Mouse (Mus musculus) lung, embryonic 15.5 days (tissue): ENCODE measurements around the gene Gramd1c. TPM values are rescaled to one million over a fixed set of nuclear protein-coding genes. Genes with fewer than 3 reads are reported as not detected.

Experiments used
- ATAC-seq: fragments of 200-750 bp; cut with Nextera tagmentation; 2 replicates; pipeline ENCODE4 v1.8.0; 2017; ENCODE audit warnings: moderate number of reproducible peaks, borderline replicate concordance; ENCODE audit not compliant: low FRiP score, low TSS enrichment; ENCODE audit errors: extremely low read depth
- H3K27ac ChIP-seq: fragments of 300-500 bp; sonication (generic); 2 replicates; pipeline ENCODE4 v1.5.1; 2015; ENCODE audit warnings: moderate library complexity, mild to moderate bottlenecking, inconsistent platforms
- H3K27me3 ChIP-seq: fragments of 300-500 bp; sonication (generic); 2 replicates; pipeline ENCODE4 v1.6.1; 2015; ENCODE audit warnings: inconsistent platforms
- H3K36me3 ChIP-seq: fragments of 300-500 bp; sonication (generic); 2 replicates; pipeline ENCODE4 v1.6.1; 2015; ENCODE audit warnings: inconsistent platforms
- H3K4me1 ChIP-seq: fragments of 300-500 bp; sonication (generic); 2 replicates; pipeline ENCODE4 v1.6.1; 2015; ENCODE audit warnings: inconsistent platforms
- H3K4me2 ChIP-seq: fragments of 300-500 bp; sonication (generic); 2 replicates; pipeline ENCODE4 v1.6.1; 2015; ENCODE audit warnings: inconsistent platforms, mild to moderate bottlenecking, moderate library complexity
- H3K4me3 ChIP-seq: fragments of 300-500 bp; sonication (generic); 2 replicates; pipeline ENCODE4 v1.5.1; 2015; ENCODE audit warnings: mild to moderate bottlenecking, inconsistent platforms
- H3K9ac ChIP-seq: fragments of 300-500 bp; sonication (generic); 2 replicates; pipeline ENCODE4 v1.6.1; 2015; ENCODE audit warnings: inconsistent platforms
- H3K9me3 ChIP-seq: fragments of 300-500 bp; sonication (generic); 2 replicates; pipeline ENCODE4 v1.6.1; 2016; ENCODE audit warnings: inconsistent platforms
- WGBS: fragments of 180-500 bp; shearing (Covaris S2); methylation state at CpG from one replicate; pipeline ENCODE4 v1.1.7; 2015; 5-methylcytosine and 5-hydroxymethylcytosine counted together
- polyA plus RNA-seq: library from polyadenylated mRNA; unstranded; fragments of >200 nt; fragmentation: Nextera tagmentation; extraction: Ambion mirVana; gene quantifications from 2 replicates; pipeline ENCODE4 v1.2.1, GENCODE M21; 2015

The Gramd1c gene
- polyA plus RNA-seq, 1 experiment from 2014 or later, result 7.0 TPM

DNA sequence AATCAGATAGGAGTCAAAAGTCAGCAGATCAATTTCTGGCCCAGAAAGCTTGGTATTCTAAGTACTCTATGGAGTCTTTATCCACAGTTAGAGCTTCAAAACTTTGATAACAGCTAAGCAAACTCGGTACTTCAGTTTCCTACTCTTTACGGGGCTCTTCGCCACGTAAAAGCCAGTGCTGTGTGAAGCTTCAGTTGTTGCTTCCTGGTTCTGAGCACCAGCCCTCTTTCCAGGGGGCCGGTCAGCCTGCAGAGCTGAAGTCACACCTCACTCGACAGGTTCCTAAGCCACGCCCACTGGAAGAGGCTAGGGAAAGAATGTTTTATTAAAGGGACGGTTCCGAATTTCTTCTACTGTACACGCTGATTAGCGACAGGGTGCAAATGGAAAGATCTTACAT, 47.0 kb downstream of the Gramd1c start:
- H3K9ac ChIP-seq, result 0 out of 2 replicates have a peak overlapping the region, but pooled peaks have one; percentile 19
- peak overlapping the region; percentile 36 for H3K4me3 ChIP-seq
- peaks cover 13% of the 10 kb centered on the region for H3K4me1 ChIP-seq
- H3K9me3 ChIP-seq, result no peaks in the 10 kb centered on the region
- H3K4me2 ChIP-seq, result peak overlapping the region; percentile 50
- no peaks in the 10 kb centered on the region for H3K36me3 ChIP-seq
- peak; percentile 82 for ATAC-seq
- WGBS, result 4% methylated on average over 11 of the region's 11 CpGs
- peak overlapping the region; percentile 24; the same call in 1 of the 2 replicates for H3K27ac ChIP-seq
- no peaks in the 10 kb centered on the region for H3K27me3 ChIP-seq

DNA sequence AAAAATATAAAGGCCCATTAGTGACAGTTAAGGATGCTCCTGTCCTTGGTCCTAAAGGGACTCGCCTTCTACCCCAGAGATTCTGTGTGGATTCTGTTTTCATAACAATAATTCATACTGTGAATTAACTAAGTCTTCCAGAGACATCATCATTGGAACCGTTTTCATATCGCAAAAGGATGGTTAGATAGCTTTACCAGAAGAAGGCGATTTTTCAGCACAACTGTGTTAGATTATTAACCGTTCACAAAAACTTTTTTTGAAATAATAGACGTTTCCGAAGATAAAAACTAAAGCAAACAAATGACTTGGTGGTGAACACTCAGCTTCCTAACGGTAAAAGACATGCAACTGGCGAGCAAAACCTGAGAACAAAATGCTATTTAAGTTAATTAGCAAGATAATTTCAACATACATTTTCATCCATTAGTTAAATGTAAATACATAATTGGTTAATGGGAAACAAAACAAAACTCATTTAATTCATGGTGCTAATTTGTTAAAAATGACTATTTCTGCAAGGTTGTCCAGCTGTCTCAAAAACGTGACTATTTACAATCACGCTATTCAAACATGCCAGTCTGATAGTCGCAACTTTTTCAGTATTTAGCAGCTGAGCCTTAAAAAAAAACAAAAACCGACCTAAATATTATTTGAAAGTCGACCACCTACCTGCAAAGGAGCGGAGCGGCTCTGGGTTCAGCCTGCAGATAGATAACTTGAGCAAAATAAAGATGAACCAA, 47.6 kb downstream of the Gramd1c start:
- Histone ChIP-seq H3K27me3 (no peaks in the 10 kb centered on the region), H3K36me3 (no peaks in the 10 kb centered on the region), H3K4me2 (peak overlapping the region; percentile 50), H3K9ac (0 out of 2 replicates have a peak overlapping the region, but pooled peaks have one; percentile 19), H3K9me3 (no peaks in the 10 kb centered on the region), H3K27ac (peak overlapping the region; percentile 24; the same call in 1 of the 2 replicates), H3K4me3 (peak overlapping the region; percentile 36), H3K4me1 (peaks cover 13% of the 10 kb centered on the region)
- no peak for ATAC-seq
- 38% methylated on average over 16 of the region's 16 CpGs for WGBS

DNA sequence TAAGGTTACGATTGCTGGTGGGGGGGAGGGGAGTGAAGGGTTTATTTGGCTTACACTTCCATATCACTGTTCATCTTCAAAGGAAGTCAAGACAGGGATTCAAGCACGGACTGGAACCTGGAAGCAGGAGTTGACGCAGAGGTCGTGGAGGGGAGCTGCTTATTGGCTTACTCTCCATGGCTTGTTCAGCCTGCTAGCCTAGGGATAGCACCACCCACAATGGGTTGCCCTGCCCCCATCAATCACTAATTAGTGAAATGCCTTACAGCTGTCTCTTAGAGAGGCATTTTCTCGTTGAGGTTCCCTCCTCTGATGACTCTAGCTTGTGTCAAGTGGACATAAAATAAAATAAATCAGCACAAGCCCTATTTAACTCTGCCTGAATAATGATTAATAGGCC, 52.1 kb downstream of the Gramd1c start:
- no peak overlapping the region for H3K27ac ChIP-seq
- WGBS, result 55% methylated on average over 5 of the region's 5 CpGs
- no peak overlapping the region for H3K4me3 ChIP-seq
- H3K9ac ChIP-seq, result no peak overlapping the region
- ATAC-seq, result no peak
- no peaks in the 10 kb centered on the region for H3K9me3 ChIP-seq
- no peaks in the 10 kb centered on the region for H3K27me3 ChIP-seq
- H3K4me2 ChIP-seq, result no peak overlapping the region
- H3K4me1 ChIP-seq, result no peaks in the 10 kb centered on the region
- H3K36me3 ChIP-seq, result no peaks in the 10 kb centered on the region

DNA sequence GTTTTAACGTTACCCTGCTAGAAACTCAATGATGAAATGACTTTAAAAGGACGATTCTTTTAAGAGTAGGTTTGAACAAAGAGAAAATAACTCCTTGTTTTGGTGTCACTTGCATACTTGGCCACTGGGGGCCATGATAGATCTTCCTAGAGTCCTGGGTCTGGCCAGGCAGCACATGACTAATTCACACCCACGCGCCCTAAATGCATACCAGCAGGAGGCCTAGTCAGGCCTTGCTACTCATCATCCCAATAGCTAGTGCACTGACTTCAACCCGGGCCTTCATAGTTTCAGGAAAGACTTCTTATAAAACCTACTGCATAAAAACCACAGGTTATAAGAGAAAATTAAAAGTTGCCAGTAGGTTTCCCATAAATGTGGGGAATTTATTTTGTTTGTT, 61.1 kb downstream of the Gramd1c start:
- Histone ChIP-seq H3K4me3 (no peak overlapping the region), H3K27me3 (no peaks in the 10 kb centered on the region), H3K27ac (no peak overlapping the region), H3K9ac (no peak overlapping the region), H3K9me3 (no peaks in the 10 kb centered on the region), H3K4me1 (no peaks in the 10 kb centered on the region), H3K4me2 (no peak overlapping the region), H3K36me3 (no peaks in the 10 kb centered on the region)
- ATAC-seq, result no peak
- 60% methylated on average over 5 of the region's 5 CpGs for WGBS

DNA sequence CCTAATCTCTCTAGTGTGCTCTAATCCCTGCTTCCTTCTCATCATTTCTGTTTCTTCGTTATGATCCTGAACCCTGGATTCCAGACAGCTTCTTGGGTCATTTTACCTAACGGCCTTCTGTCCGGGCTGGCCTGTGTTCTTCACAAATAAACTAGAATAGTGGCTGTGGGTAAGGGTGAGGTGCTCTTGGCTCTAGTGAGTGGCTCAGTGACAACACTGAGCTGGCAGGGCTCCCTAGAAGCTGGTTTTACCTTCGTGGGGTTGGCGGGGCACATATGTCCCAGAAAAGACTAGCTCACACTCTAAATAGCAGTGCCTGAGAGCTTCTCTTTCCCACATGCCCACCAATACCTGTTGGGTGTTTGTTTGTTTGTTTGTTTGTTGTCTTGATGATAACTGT, 63.6 kb downstream of the Gramd1c start:
- 83% methylated on average over 5 of the region's 5 CpGs for WGBS
- Histone ChIP-seq H3K4me3 (no peak overlapping the region), H3K27me3 (no peaks in the 10 kb centered on the region), H3K9me3 (no peaks in the 10 kb centered on the region), H3K36me3 (no peaks in the 10 kb centered on the region), H3K27ac (no peak overlapping the region), H3K4me1 (no peaks in the 10 kb centered on the region), H3K9ac (no peak overlapping the region), H3K4me2 (no peak overlapping the region)
- ATAC-seq, result no peak

DNA sequence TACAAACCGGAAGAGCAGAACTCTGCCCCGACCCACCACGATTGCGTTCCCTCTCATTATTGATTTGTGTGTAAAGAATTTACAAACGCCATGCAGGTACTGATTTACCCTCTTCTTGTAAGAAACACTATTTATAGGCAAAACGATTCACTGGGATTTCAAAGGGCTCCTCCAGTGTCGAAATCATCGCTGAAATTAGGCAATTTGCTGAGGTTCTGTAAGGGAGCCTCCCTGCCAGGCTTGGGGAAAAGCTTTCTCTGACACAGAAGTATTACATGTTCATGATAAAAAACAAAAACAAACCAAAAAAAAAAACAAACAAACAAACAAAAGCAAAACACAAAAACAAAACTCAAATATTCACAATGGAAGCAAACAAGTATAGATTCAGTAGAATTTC, 64.0 kb downstream of the Gramd1c start:
- H3K4me1 ChIP-seq, result no peaks in the 10 kb centered on the region
- 81% methylated on average over 8 of the region's 8 CpGs for WGBS
- H3K27ac ChIP-seq, result no peak overlapping the region
- no peaks in the 10 kb centered on the region for H3K36me3 ChIP-seq
- no peak overlapping the region for H3K9ac ChIP-seq
- no peaks in the 10 kb centered on the region for H3K27me3 ChIP-seq
- no peak overlapping the region for H3K4me3 ChIP-seq
- H3K9me3 ChIP-seq, result no peaks in the 10 kb centered on the region
- H3K4me2 ChIP-seq, result no peak overlapping the region
- ATAC-seq, result no peak

DNA sequence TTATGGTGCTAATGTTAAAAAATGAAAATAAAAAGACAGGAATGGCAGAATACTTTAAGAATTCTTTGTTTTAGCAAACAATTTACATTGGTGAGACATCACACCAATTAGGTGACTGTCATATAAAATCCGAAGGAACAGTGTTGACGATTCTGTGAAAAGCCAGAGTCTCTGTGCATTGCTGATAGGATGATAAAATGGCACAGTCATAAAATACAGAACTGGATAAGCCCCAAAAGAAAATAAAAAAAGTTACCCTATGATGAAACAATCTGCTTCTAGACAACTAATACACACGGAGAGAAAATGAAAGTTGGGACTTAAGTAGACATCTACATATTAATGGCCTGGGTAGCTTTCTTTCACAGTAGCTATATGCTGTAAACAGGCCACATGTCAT, 68.5 kb downstream of the Gramd1c start:
- Histone ChIP-seq H3K9ac (no peak overlapping the region), H3K27me3 (no peaks in the 10 kb centered on the region), H3K4me2 (no peak overlapping the region), H3K9me3 (no peaks in the 10 kb centered on the region), H3K27ac (no peak overlapping the region), H3K36me3 (no peaks in the 10 kb centered on the region), H3K4me1 (no peaks in the 10 kb centered on the region), H3K4me3 (no peak overlapping the region)
- ATAC-seq, result no peak
- WGBS, result 73% methylated on average over 3 of the region's 3 CpGs

DNA sequence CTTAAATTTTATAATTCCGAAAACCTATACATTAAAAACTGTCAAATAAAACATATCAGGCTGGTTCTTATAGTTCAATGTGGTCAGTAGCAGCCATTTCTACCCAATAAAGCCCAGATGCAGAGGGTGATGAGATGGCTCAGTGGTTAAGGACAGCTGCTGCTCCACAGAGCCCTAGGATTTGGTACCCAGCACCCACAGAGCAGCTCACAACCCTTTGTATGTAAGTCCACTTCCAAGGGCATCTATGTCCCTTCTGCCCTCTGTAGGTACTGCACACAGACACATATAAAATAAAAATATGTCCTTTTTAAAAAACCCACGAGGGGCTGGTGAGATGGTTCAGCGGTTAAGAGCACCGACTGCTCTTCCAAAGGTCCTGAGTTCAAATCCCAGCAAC, 76.8 kb downstream of the Gramd1c start:
- Histone ChIP-seq H3K4me2 (no peak overlapping the region), H3K4me3 (no peak overlapping the region), H3K27ac (no peak overlapping the region), H3K27me3 (no peaks in the 10 kb centered on the region), H3K4me1 (no peaks in the 10 kb centered on the region), H3K9ac (no peak overlapping the region), H3K36me3 (no peaks in the 10 kb centered on the region), H3K9me3 (no peaks in the 10 kb centered on the region)
- 88% methylated on average over 4 of the region's 4 CpGs for WGBS
- ATAC-seq, result no peak

DNA sequence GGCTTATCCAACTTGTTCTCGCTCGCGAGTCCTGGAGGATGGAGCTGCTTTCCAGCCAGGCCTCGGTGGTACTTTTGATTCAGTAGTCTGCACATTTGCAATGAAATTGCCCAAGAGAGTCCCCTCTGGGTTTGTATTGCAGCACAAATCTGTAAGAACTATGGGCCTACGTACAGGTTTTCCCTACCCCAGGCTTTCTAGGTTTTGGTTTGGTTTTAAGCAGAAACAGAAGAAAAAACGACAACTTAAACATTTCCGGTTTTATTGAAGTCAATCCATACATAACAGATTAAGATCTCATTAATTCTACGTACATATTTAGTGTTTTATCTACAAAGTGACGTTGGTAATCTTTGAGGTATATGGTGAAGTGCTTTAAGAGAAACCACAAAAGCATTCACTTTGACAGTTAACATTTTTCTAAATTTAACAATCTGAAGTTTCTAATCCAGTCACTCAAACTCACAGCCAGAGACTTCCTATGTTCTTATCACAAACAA, 83.0 kb downstream of the Gramd1c start:
- 19% methylated on average over 9 of the region's 9 CpGs for WGBS
- H3K4me3 ChIP-seq, result peak overlapping the region; percentile 71

DNA sequence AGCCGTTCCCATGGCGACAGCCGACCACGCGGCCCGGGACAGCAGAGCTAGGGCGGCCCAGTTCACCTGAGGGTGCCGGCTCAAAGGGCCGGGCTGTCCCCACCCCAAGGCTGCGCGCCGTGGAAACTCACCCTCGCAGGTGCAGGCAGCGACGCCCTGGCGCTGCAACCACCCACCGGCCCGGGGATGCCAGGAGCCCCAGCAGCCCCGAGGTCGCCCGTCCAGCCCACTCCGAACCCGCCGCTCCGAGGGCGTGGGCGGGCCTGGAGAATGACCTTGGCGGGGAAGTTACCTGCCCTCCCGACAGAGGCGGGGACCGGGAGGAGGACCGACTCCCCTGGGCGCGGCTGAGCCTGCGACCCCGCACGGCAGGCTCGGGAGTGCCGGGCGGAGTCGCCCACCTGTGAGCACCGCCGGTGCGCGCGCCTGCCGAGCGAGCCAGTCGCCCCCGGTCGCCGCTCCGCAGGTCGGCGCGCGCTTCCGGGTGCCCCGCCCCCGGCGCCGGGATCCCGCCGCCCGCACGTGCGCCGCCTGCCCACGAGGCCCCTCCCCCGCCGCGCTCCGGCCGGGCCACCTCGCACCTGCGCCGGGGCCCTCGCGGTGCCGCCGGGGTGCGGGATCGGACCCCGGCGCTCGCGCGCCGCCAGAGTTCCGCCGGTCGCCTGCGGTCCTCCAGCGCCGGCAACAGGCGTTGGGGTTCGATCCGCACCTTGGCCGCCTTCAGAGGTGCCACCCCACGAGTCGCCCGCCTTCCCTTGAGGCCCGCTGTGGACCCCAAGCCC, 83.6 kb downstream of the Gramd1c start, which contains the start of gene Zdhhc23:
TSS of gene Zdhhc23 (minus strand) at position 464 of the 782 bp plus-strand sequence.
- Histone ChIP-seq H3K27me3 (peaks cover 24% of the 10 kb centered on the region), H3K4me1 (peaks cover 4% of the 10 kb centered on the region; the same call in 1 of the 2 replicates), H3K9ac (peak within 1 kb of the TSS; percentile 50), H3K4me2 (peak within 1 kb of the TSS; percentile 100), H3K36me3 (no peaks in the 10 kb centered on the region), H3K9me3 (no peaks in the 10 kb centered on the region), H3K4me3 (peak within 1 kb of the TSS; percentile 71), H3K27ac (no peak within 1 kb of the TSS)
- ATAC-seq, result peak; percentile 76
- under 1% methylated on average over 60 of the region's 103 CpGs for WGBS

More for the DNA sequence above, 83.0 kb downstream of the Gramd1c start:
- ATAC-seq, result no peak
- no peak overlapping the region for H3K27ac ChIP-seq
- H3K27me3 ChIP-seq, result peaks cover 24% of the 10 kb centered on the region
- H3K4me2 ChIP-seq, result peak overlapping the region; percentile 100
- peak overlapping the region; percentile 50 for H3K9ac ChIP-seq
- H3K4me1 ChIP-seq, result peaks cover 4% of the 10 kb centered on the region; the same call in 1 of the 2 replicates
- H3K9me3 ChIP-seq, result no peaks in the 10 kb centered on the region
- H3K36me3 ChIP-seq, result no peaks in the 10 kb centered on the region

DNA sequence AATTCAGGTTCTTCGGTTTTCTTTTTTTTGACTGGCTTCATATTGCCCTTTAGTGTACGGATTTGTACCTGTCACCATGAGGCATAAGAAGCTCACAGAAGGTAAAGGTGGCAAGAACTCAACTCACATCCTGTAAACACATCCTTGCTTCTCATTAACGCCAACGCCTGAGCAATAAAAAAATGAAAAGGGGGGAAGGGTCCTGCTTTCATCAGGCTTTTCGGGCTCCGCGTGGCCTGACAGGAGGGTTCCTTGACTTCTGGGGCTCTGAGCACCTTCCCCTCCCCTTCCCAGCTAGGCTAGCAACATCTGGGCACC, 84.2 kb downstream of the Gramd1c start:
- no peak for ATAC-seq
- Histone ChIP-seq H3K36me3 (no peaks in the 10 kb centered on the region), H3K9me3 (no peaks in the 10 kb centered on the region), H3K4me2 (peak overlapping the region; percentile 100), H3K27ac (no peak overlapping the region), H3K27me3 (peaks cover 24% of the 10 kb centered on the region), H3K4me1 (peaks cover 4% of the 10 kb centered on the region; the same call in 1 of the 2 replicates), H3K9ac (no peak overlapping the region), H3K4me3 (peak overlapping the region; percentile 71)
- 20% methylated on average over 7 of the region's 7 CpGs for WGBS
